Mouse (Mus musculus) left cerebral cortex, adult 9 months (tissue): ENCODE results near the gene Slc6a13.

Source experiments
- DNase-seq, 2 experiments: peaks; one replicate each; pipeline ENCODE4 v3.0.0; 2022; ENCODE audit warnings: low spot score in 2 of 2

The Slc6a13 gene

GRCm38 (mm10) chr6:121299954-121300353 is at the start of gene Slc6a13:
Slc6a13 (plus strand) TSS chr6:121300227.
- no peak for DNase-seq

GRCm38 (mm10) chr6:121250406-121250805 is 49.6 kb upstream of the Slc6a13 start:
- DNase-seq: no peak

- no peak for DNase-seq
These were observed 48.8 kb upstream of the Slc6a13 start for GRCm38 (mm10) chr6:121251256-121251655.

GRCm38 (mm10) chr6:121260548-121260947 is 39.5 kb upstream of the Slc6a13 start:
- DNase-seq: peak in 1 of 2 experiments; percentile 81

GRCm38 (mm10) chr6:121261233-121261632 is 38.8 kb upstream of the Slc6a13 start:
- DNase-seq: no peak

GRCm38 (mm10) chr6:121262004-121262403 is 38.0 kb upstream of the Slc6a13 start:
- DNase-seq: no peak

GRCm38 (mm10) chr6:121262496-121262895 is 37.5 kb upstream of the Slc6a13 start:
- DNase-seq: no peak

- DNase-seq: no peak
These were observed 29.9 kb upstream of the Slc6a13 start for GRCm38 (mm10) chr6:121270156-121270555.

GRCm38 (mm10) chr6:121271707-121272074 is 28.3 kb upstream of the Slc6a13 start:
- no peak for DNase-seq

GRCm38 (mm10) chr6:121272075-121272800 is 27.8 kb upstream of the Slc6a13 start:
- peak; percentile 28 to 87 for DNase-seq

- peak in 1 of 2 experiments; percentile 37 for DNase-seq
These were observed 25.7 kb upstream of the Slc6a13 start for GRCm38 (mm10) chr6:121274356-121274755.

GRCm38 (mm10) chr6:121284132-121284531 is 15.9 kb upstream of the Slc6a13 start:
- no peak for DNase-seq

- DNase-seq: no peak
These were observed 710 bp upstream of the Slc6a13 start for GRCm38 (mm10) chr6:121299317-121299716.

- no peak for DNase-seq
These were observed 477 bp downstream of the Slc6a13 start for GRCm38 (mm10) chr6:121300504-121300903.

GRCm38 (mm10) chr6:121303466-121304220 is 3.6 kb downstream of the Slc6a13 start:
- DNase-seq: no peak

GRCm38 (mm10) chr6:121304630-121305029 is 4.6 kb downstream of the Slc6a13 start:
- DNase-seq: no peak

GRCm38 (mm10) chr6:121305571-121305970 is 5.5 kb downstream of the Slc6a13 start:
- DNase-seq: no peak

- DNase-seq: no peak
These were observed 11.0 kb downstream of the Slc6a13 start for GRCm38 (mm10) chr6:121310984-121311383.

GRCm38 (mm10) chr6:121319099-121319498 is 19.1 kb downstream of the Slc6a13 start:
- DNase-seq: no peak

- DNase-seq: no peak
These were observed 22.5 kb downstream of the Slc6a13 start for GRCm38 (mm10) chr6:121322381-121323110.

- DNase-seq: no peak
These were observed 25.3 kb downstream of the Slc6a13 start for GRCm38 (mm10) chr6:121325298-121325697.

GRCm38 (mm10) chr6:121325740-121326139 is 25.7 kb downstream of the Slc6a13 start:
- DNase-seq: no peak
